8 mouse cellular contexts compared by ENCODE assay signal in genomic region chr2:76647441-76647869, GRCm38 (mm10). TPM values are rescaled to one million over a fixed set of nuclear protein-coding genes. Genes with fewer than 3 reads are reported as not detected.
DNase-seq lines count a peak whose midpoint lies in the region; ATAC-seq lines count a peak whose summit lies in the region.

No protein-coding gene starts in this region.

- H3K4me2 ChIP-seq in heart, embryonic 14.5 days (ENCODE audit: low read length) = peak overlapping the region; percentile 94
- H3K4me2 ChIP-seq in embryonic facial prominence, embryonic 11.5 days (ENCODE audit: low read depth, low read length) = peak overlapping the region; percentile 78
- peak overlapping the region; percentile 86 for H3K4me2 ChIP-seq in intestine, embryonic 16.5 days (ENCODE audit: low read depth, low read length)
- H3K4me2 ChIP-seq in midbrain, embryonic 15.5 days = peak overlapping the region; percentile 61

- WGBS in heart, embryonic 14.5 days = under 1% methylated on average over 29 of the region's 32 CpGs
- under 1% methylated on average over 32 of the region's 32 CpGs for WGBS in embryonic facial prominence, embryonic 11.5 days
- WGBS in intestine, embryonic 16.5 days = 4% methylated on average over 28 of the region's 32 CpGs
- under 1% methylated on average over 32 of the region's 32 CpGs for WGBS in midbrain, embryonic 15.5 days

- intact Hi-C loops in gastrocnemius, postnatal 36 days (cut with DNase I) = no loop called here

- peak overlapping the region; percentile 90 for H3K9ac ChIP-seq in heart, embryonic 14.5 days (ENCODE audit: low read length)
- peak overlapping the region; percentile 78 for H3K9ac ChIP-seq in embryonic facial prominence, embryonic 11.5 days (replicated peaks; ENCODE audit: low read length)
- H3K9ac ChIP-seq in intestine, embryonic 16.5 days (ENCODE audit: low read depth, low read length) = peak overlapping the region; percentile 92
- H3K9ac ChIP-seq in midbrain, embryonic 15.5 days = peak overlapping the region; percentile 79

- no peaks in the 10 kb centered on the region for H3K9me3 ChIP-seq in heart, embryonic 14.5 days (ENCODE audit: control insufficient read depth, low read length)
- H3K9me3 ChIP-seq in embryonic facial prominence, embryonic 11.5 days (replicated peaks; ENCODE audit: control insufficient read depth, low read length) = no peaks in the 10 kb centered on the region
- no peaks in the 10 kb centered on the region for H3K9me3 ChIP-seq in intestine, embryonic 16.5 days (ENCODE audit: control insufficient read depth, low read length)
- H3K9me3 ChIP-seq in midbrain, embryonic 15.5 days = no peaks in the 10 kb centered on the region

- peaks cover 7% of the 10 kb centered on the region for H3K36me3 ChIP-seq in heart, embryonic 14.5 days (ENCODE audit: control insufficient read depth, insufficient read depth, low read length)
- no peaks in the 10 kb centered on the region for H3K36me3 ChIP-seq in embryonic facial prominence, embryonic 11.5 days (replicated peaks; ENCODE audit: control insufficient read depth, insufficient read depth, low read depth, low read length)
- H3K36me3 ChIP-seq in intestine, embryonic 16.5 days (ENCODE audit: control insufficient read depth, insufficient read depth, low read length) = no peaks in the 10 kb centered on the region
- peaks cover 8% of the 10 kb centered on the region; the same call in 1 of the 2 replicates for H3K36me3 ChIP-seq in midbrain, embryonic 15.5 days (replicated peaks)

- peak overlapping the region; percentile 89 for H3K27ac ChIP-seq in heart, embryonic 14.5 days (replicated peaks in 1 of 2; ENCODE audit: control insufficient read depth in 1 of 2, insufficient read depth in 1 of 2, low read depth in 2 of 2, low read length in 2 of 2)
- H3K27ac ChIP-seq in embryonic facial prominence, embryonic 11.5 days (replicated peaks; ENCODE audit: low read depth, low read length) = peak overlapping the region; percentile 88
- peak overlapping the region; percentile 83 for H3K27ac ChIP-seq in intestine, embryonic 16.5 days (ENCODE audit: low read length)
- H3K27ac ChIP-seq in midbrain, embryonic 15.5 days = peak overlapping the region; percentile 93

- no peak for DNase-seq in heart, postnatal 4 days
- peak; percentile 68 for DNase-seq in embryonic facial prominence, embryonic 11.5 days (ENCODE audit: low spot score)
- no peak for DNase-seq in gastrocnemius, postnatal 36 days
- no peak for DNase-seq in Muller cell, postnatal 12 days (ENCODE audit: inconsistent ontology term)

- H3K27me3 ChIP-seq in heart, embryonic 14.5 days (ENCODE audit: control insufficient read depth, insufficient read depth, low read length) = no peaks in the 10 kb centered on the region
- H3K27me3 ChIP-seq in embryonic facial prominence, embryonic 11.5 days (ENCODE audit: control insufficient read depth, insufficient read depth, low read length) = no peaks in the 10 kb centered on the region
- no peaks in the 10 kb centered on the region for H3K27me3 ChIP-seq in intestine, embryonic 16.5 days (replicated peaks; ENCODE audit: control insufficient read depth, insufficient read depth, low read length)
- H3K27me3 ChIP-seq in midbrain, embryonic 15.5 days (replicated peaks) = no peaks in the 10 kb centered on the region

- H3K4me1 ChIP-seq in heart, embryonic 14.5 days (ENCODE audit: control insufficient read depth in 2 of 2, insufficient read depth in 2 of 2, low read length in 2 of 2) = peaks cover 3 to 12% of the 10 kb centered on the region in 2 experiments
- no peaks in the 10 kb centered on the region for H3K4me1 ChIP-seq in embryonic facial prominence, embryonic 11.5 days (ENCODE audit: control insufficient read depth, insufficient read depth, low read length)
- peaks cover 11% of the 10 kb centered on the region for H3K4me1 ChIP-seq in intestine, embryonic 16.5 days (ENCODE audit: control insufficient read depth, insufficient read depth, low read length)
- H3K4me1 ChIP-seq in midbrain, embryonic 15.5 days = peaks cover 21% of the 10 kb centered on the region

- H3K4me3 ChIP-seq in heart, embryonic 14.5 days (ENCODE audit: control insufficient read depth in 1 of 2, insufficient read depth in 1 of 2, low read depth in 1 of 2, low read length in 2 of 2) = peak overlapping the region; percentile 81 to 82
- peak overlapping the region; percentile 76 for H3K4me3 ChIP-seq in embryonic facial prominence, embryonic 11.5 days (ENCODE audit: low read depth, low read length)
- peak overlapping the region; percentile 86 for H3K4me3 ChIP-seq in intestine, embryonic 16.5 days (ENCODE audit: low read length)
- peak overlapping the region; percentile 84 for H3K4me3 ChIP-seq in midbrain, embryonic 15.5 days

- ATAC-seq in heart, embryonic 14.5 days (ENCODE audit: insufficient number of reproducible peaks, insufficient read depth, low FRiP score, low read depth) = peak; percentile 29; the same call in 1 of the 2 replicates
- peak; percentile 12 for ATAC-seq in CD4-positive, CD25-positive, alpha-beta regulatory T cell, adult 4 months
- ATAC-seq in embryonic facial prominence, embryonic 11.5 days (replicated peaks; ENCODE audit: insufficient number of reproducible peaks, low FRiP score, low TSS enrichment, low read depth) = peak; percentile 68
- peak; percentile 31; the same call in 1 of the 2 replicates for ATAC-seq in intestine, embryonic 16.5 days
- ATAC-seq in midbrain, embryonic 15.5 days (replicated peaks) = peak; percentile 65

RNA-seq across cellular contexts. Expression of gene Prkra, which starts 0.4 kb away (rescaled TPM):
- 37.8 and 38.9 TPM in 2 replicates for polyA plus RNA-seq in heart, embryonic 14.5 days (2014; fragmentation: Nextera tagmentation; extraction: Ambion mirVana)
- total RNA-seq in heart, postnatal 4 days (2021) = 10 to 100 TPM; 20.7 to 22.6 TPM
- 10 to 100 TPM in 1 of 2 experiments, 1 to 10 TPM in 1; 9.3 to 11.3 TPM for polyA plus RNA-seq in CD4-positive, CD25-positive, alpha-beta regulatory T cell, adult 4 months (2017; shearing (Covaris generic))
- polyA plus RNA-seq in embryonic facial prominence, embryonic 11.5 days (2014; fragmentation: Nextera tagmentation; extraction: Ambion mirVana) = 102 and 103 TPM in 2 replicates
- 37.8 and 38.3 TPM in 2 replicates for polyA plus RNA-seq in intestine, embryonic 16.5 days (2015; fragmentation: Nextera tagmentation; extraction: Ambion mirVana)
- polyA plus RNA-seq in midbrain, embryonic 15.5 days (2015; fragmentation: Nextera tagmentation; extraction: Ambion mirVana) = 104 and 108 TPM in 2 replicates
- 1 to 10 TPM; 3.5 to 3.7 TPM for total RNA-seq in gastrocnemius, postnatal 36 days (2021)

RNA-seq across cellular contexts. Expression of gene Pjvk, which starts 0.8 kb away (rescaled TPM):
- 0.18 TPM in 1 of 2 replicates, not detected in the other for polyA plus RNA-seq in heart, embryonic 14.5 days (2014; fragmentation: Nextera tagmentation; extraction: Ambion mirVana)
- not detected for total RNA-seq in heart, postnatal 4 days (2021)
- polyA plus RNA-seq in CD4-positive, CD25-positive, alpha-beta regulatory T cell, adult 4 months (2017; shearing (Covaris generic)) = not detected
- polyA plus RNA-seq in embryonic facial prominence, embryonic 11.5 days (2014; fragmentation: Nextera tagmentation; extraction: Ambion mirVana) = 0.72 and 0.93 TPM in 2 replicates
- polyA plus RNA-seq in intestine, embryonic 16.5 days (2015; fragmentation: Nextera tagmentation; extraction: Ambion mirVana) = not detected in 2 replicates
- polyA plus RNA-seq in midbrain, embryonic 15.5 days (2015; fragmentation: Nextera tagmentation; extraction: Ambion mirVana) = 0.65 and 0.93 TPM in 2 replicates
- not detected for total RNA-seq in gastrocnemius, postnatal 36 days (2021)

RNA-seq across cellular contexts. Expression of gene Fkbp7, which starts 25.5 kb away (rescaled TPM):
- 73.8 and 85.0 TPM in 2 replicates for polyA plus RNA-seq in heart, embryonic 14.5 days (2014; fragmentation: Nextera tagmentation; extraction: Ambion mirVana)
- total RNA-seq in heart, postnatal 4 days (2021) = 10 to 100 TPM; 23.8 to 30.0 TPM
- polyA plus RNA-seq in CD4-positive, CD25-positive, alpha-beta regulatory T cell, adult 4 months (2017; shearing (Covaris generic)) = 1 to 10 TPM; 4.8 to 5.9 TPM
- 42.6 and 45.8 TPM in 2 replicates for polyA plus RNA-seq in embryonic facial prominence, embryonic 11.5 days (2014; fragmentation: Nextera tagmentation; extraction: Ambion mirVana)
- 42.7 and 44.5 TPM in 2 replicates for polyA plus RNA-seq in intestine, embryonic 16.5 days (2015; fragmentation: Nextera tagmentation; extraction: Ambion mirVana)
- 11.8 and 13.9 TPM in 2 replicates for polyA plus RNA-seq in midbrain, embryonic 15.5 days (2015; fragmentation: Nextera tagmentation; extraction: Ambion mirVana)
- total RNA-seq in gastrocnemius, postnatal 36 days (2021) = 10 to 100 TPM in 1 of 2 experiments, 1 to 10 TPM in 1; 7.2 to 11.2 TPM

RNA-seq across cellular contexts. Expression of gene Plekha3, which starts 27.6 kb away (rescaled TPM):
- 10.0 and 13.0 TPM in 2 replicates for polyA plus RNA-seq in heart, embryonic 14.5 days (2014; fragmentation: Nextera tagmentation; extraction: Ambion mirVana)
- total RNA-seq in heart, postnatal 4 days (2021) = 10 to 100 TPM; 21.5 to 22.5 TPM
- 10 to 100 TPM; 10.7 to 13.1 TPM for polyA plus RNA-seq in CD4-positive, CD25-positive, alpha-beta regulatory T cell, adult 4 months (2017; shearing (Covaris generic))
- 11.7 and 15.6 TPM in 2 replicates for polyA plus RNA-seq in embryonic facial prominence, embryonic 11.5 days (2014; fragmentation: Nextera tagmentation; extraction: Ambion mirVana)
- 2.1 and 2.2 TPM in 2 replicates for polyA plus RNA-seq in intestine, embryonic 16.5 days (2015; fragmentation: Nextera tagmentation; extraction: Ambion mirVana)
- polyA plus RNA-seq in midbrain, embryonic 15.5 days (2015; fragmentation: Nextera tagmentation; extraction: Ambion mirVana) = 10.5 TPM in 2 replicates
- total RNA-seq in gastrocnemius, postnatal 36 days (2021) = 1 to 10 TPM; 8.2 to 8.6 TPM

Comparison
In these comparisons a context has a peak if more than half of its experiments do, and no peak if none do; other contexts are left out.
1. ATAC-seq: peak in every context shown above with its lines; median percentile 68 in embryonic facial prominence, embryonic 11.5 days; 65 in midbrain, embryonic 15.5 days; 31 in intestine, embryonic 16.5 days; 29 in heart, embryonic 14.5 days; 12 in CD4-positive, CD25-positive, alpha-beta regulatory T cell, adult 4 months.